Mouse (Mus musculus) embryonic stem cell, embryonic (primary cell): Measurements from ENCODE around the gene Aspdh.

Source experiments
- CTCF ChIA-PET, 4 experiments: fragments of 300-600 bp in 2 of 4; fragments of 350-600 bp in 2 of 4; sonication (Branson Sonifier 250); formaldehyde crosslinking; loops; one replicate each; lab custom pipeline; 2022; ENCODE audit warnings: inconsistent platforms in 2 of 4; lab: Charles Lee
- POLR2A ChIA-PET, 4 experiments: fragments of 300-600 bp in 2 of 4; fragments of 350-600 bp in 2 of 4; sonication (Branson Sonifier 250); formaldehyde crosslinking; loops; one replicate each; lab custom pipeline; 2022; ENCODE audit warnings: antibody characterized with exemption in 4 of 4, inconsistent platforms in 1 of 4; lab: Charles Lee

Gene Aspdh

GRCm38 (mm10) chr7:44441648-44442109 is 23.5 kb upstream of the Aspdh start:
- ChIA-PET POLR2A (interaction anchor here (0.6 to 2.1 kb wide), 11 partner anchors 8 to 761 kb away, joined by 3 to 7 read pairs (median 3); partner anchors contain the start of genes 1700008O03Rik (in 1 of the 4) and Klk1 (in 1 of the 4)), CTCF (interaction anchor here in 2 of 4 experiments (0.5 to 2.0 kb wide), 2 partner anchors 11 to 649 kb away, joined by 5 to 8 read pairs; no protein-coding TSS in a partner anchor)

GRCm38 (mm10) chr7:44442407-44442821 is 22.8 kb upstream of the Aspdh start:
- POLR2A ChIA-PET = interaction anchor here in 3 of 4 experiments (0.6 to 2.1 kb wide), 19 partner anchors 9 to 762 kb away, joined by 3 to 7 read pairs (median 4); partner anchors contain the start of genes Emc10 (in 1 of the 3), Fam71e1 (in 1 of the 3), Josd2 (in 1 of the 3) and Klk1 (in 1 of the 3)
- CTCF ChIA-PET = interaction anchor here in 3 of 4 experiments (0.5 to 2.0 kb wide), 5 partner anchors 12 to 650 kb away, joined by 3 to 8 read pairs (median 4); no protein-coding TSS in a partner anchor

GRCm38 (mm10) chr7:44443268-44444173 is 21.7 kb upstream of the Aspdh start:
- ChIA-PET CTCF (interaction anchor here in 1 of 4 experiments (1.3 kb wide), 1 partner anchor 45 kb away, joined by 3 read pairs; no protein-coding TSS in a partner anchor), POLR2A (interaction anchor here in 3 of 4 experiments (0.5 to 1.6 kb wide), 7 partner anchors 13 to 69 kb away, joined by 3 to 7 read pairs (median 3); partner anchors contain the start of genes Josd2 (in 2 of the 3), Emc10 (in 1 of the 3) and Fam71e1 (in 1 of the 3))

GRCm38 (mm10) chr7:44444886-44445527 is 20.2 kb upstream of the Aspdh start:
- CTCF ChIA-PET = interaction anchor here in 3 of 4 experiments (0.6 to 1.4 kb wide), 4 partner anchors 15 to 84 kb away, joined by 3 to 8 read pairs (median 4); no protein-coding TSS in a partner anchor
- POLR2A ChIA-PET = interaction anchor here in 2 of 4 experiments (1.2 to 1.4 kb wide), 4 partner anchors 9 to 40 kb away, joined by 3 to 4 read pairs (median 4); partner anchors contain the start of genes Josd2 (in 1 of the 2) and Lrrc4b (in 1 of the 2)

GRCm38 (mm10) chr7:44445528-44445923 is 19.7 kb upstream of the Aspdh start:
- CTCF ChIA-PET = interaction anchor here in 3 of 4 experiments (0.6 to 1.4 kb wide), 6 partner anchors 16 to 179 kb away, joined by 3 to 8 read pairs (median 4); no protein-coding TSS in a partner anchor
- POLR2A ChIA-PET = interaction anchor here in 3 of 4 experiments (0.5 to 1.4 kb wide), 7 partner anchors 9 to 169 kb away, joined by 3 to 5 read pairs (median 4); partner anchors contain the start of genes Josd2 (in 1 of the 3) and Lrrc4b (in 1 of the 3)

GRCm38 (mm10) chr7:44446070-44446855 is 18.9 kb upstream of the Aspdh start:
- POLR2A ChIA-PET = interaction anchor here in 2 of 4 experiments (0.5 to 1.4 kb wide), 6 partner anchors 10 to 170 kb away, joined by 3 to 5 read pairs (median 4); partner anchors contain the start of gene Lrrc4b (in 1 of the 2)
- CTCF ChIA-PET = interaction anchor here in 3 of 4 experiments (0.6 to 1.4 kb wide), 6 partner anchors 16 to 1707 kb away, joined by 3 to 8 read pairs (median 4); no protein-coding TSS in a partner anchor

- POLR2A ChIA-PET = interaction anchor here in 2 of 4 experiments (0.7 to 1.1 kb wide), 3 partner anchors 39 to 93 kb away, joined by 3 to 10 read pairs (median 3); no protein-coding TSS in a partner anchor
- CTCF ChIA-PET = no interaction called here
Observed at GRCm38 (mm10) chr7:44453256-44453655, 11.9 kb upstream of the Aspdh start.

GRCm38 (mm10) chr7:44456302-44456701 is 8.9 kb upstream of the Aspdh start:
- ChIA-PET POLR2A (no interaction called here), CTCF (no interaction called here)

- CTCF ChIA-PET = interaction anchor here in 3 of 4 experiments (0.6 to 1.7 kb wide), 5 partner anchors 25 to 356 kb away, joined by 3 to 10 read pairs (median 4); partner anchors contain the start of gene Nup62 (in 1 of the 3)
- POLR2A ChIA-PET = interaction anchor here in 2 of 4 experiments (1.1 to 1.5 kb wide), 3 partner anchors 11 to 37 kb away, joined by 3 read pairs; partner anchors contain the start of genes Emc10 (in 1 of the 2) and Fam71e1 (in 1 of the 2)
Observed at GRCm38 (mm10) chr7:44460067-44460466, 5.1 kb upstream of the Aspdh start.

GRCm38 (mm10) chr7:44460767-44461502 is 4.3 kb upstream of the Aspdh start:
- POLR2A ChIA-PET = interaction anchor here in 3 of 4 experiments (0.6 to 1.5 kb wide), 7 partner anchors 12 to 201 kb away, joined by 3 to 5 read pairs (median 3); partner anchors contain the start of genes Emc10 (in 1 of the 3) and Fam71e1 (in 1 of the 3)
- CTCF ChIA-PET = interaction anchor here in 3 of 4 experiments (0.5 to 1.7 kb wide), 7 partner anchors 24 to 994 kb away, joined by 3 to 5 read pairs (median 4); no protein-coding TSS in a partner anchor

GRCm38 (mm10) chr7:44461503-44462217 is 3.5 kb upstream of the Aspdh start:
- CTCF ChIA-PET = interaction anchor here in 3 of 4 experiments (0.6 to 0.9 kb wide), 4 partner anchors 23 to 164 kb away, joined by 3 read pairs; no protein-coding TSS in a partner anchor
- POLR2A ChIA-PET = interaction anchor here in 3 of 4 experiments (0.6 to 1.4 kb wide), 5 partner anchors 78 to 202 kb away, joined by 3 to 5 read pairs (median 3); partner anchors contain the start of gene Syt3 (in 1 of the 3)

- ChIA-PET POLR2A (interaction anchor here in 3 of 4 experiments (0.6 to 1.5 kb wide), 15 partner anchors 9 to 1282 kb away, joined by 3 to 7 read pairs (median 3); partner anchors contain the start of genes Emc10 (in 2 of the 3), Fam71e1 (in 2 of the 3) and Syt3 (in 1 of the 3)), CTCF (interaction anchor here (0.6 to 1.1 kb wide), 6 partner anchors 23 to 204 kb away, joined by 3 to 4 read pairs (median 3); no protein-coding TSS in a partner anchor)
Observed at GRCm38 (mm10) chr7:44462218-44463055, 2.8 kb upstream of the Aspdh start.

- CTCF ChIA-PET = interaction anchor here in 3 of 4 experiments (0.6 to 1.1 kb wide), 8 partner anchors 17 to 204 kb away, joined by 3 to 12 read pairs (median 4); no protein-coding TSS in a partner anchor
- POLR2A ChIA-PET = interaction anchor here (0.6 to 1.5 kb wide), 18 partner anchors 8 to 1282 kb away, joined by 3 to 7 read pairs (median 3); partner anchors contain the start of genes Emc10 (in 2 of the 4) and Fam71e1 (in 2 of the 4)
Observed at GRCm38 (mm10) chr7:44463056-44463425, 2.1 kb upstream of the Aspdh start.
